Mouse (Mus musculus) myocyte (in vitro differentiated cells): ENCODE measurements around the gene Suclg2. TPM values are rescaled to one million over a fixed set of nuclear protein-coding genes. Genes with fewer than 3 reads are reported as not detected.

Source experiments
- H3K27me3 ChIP-seq: one replicate; pipeline ENCODE4 v1.6.1; 2011; ENCODE audit not compliant: control insufficient read depth, insufficient read depth, insufficient read length
- H3K36me3 ChIP-seq: one replicate; pipeline ENCODE4 v1.6.1; 2011; ENCODE audit not compliant: control insufficient read depth, insufficient read depth
- H3K4me2 ChIP-seq: one replicate; pipeline ENCODE4 v1.6.1; 2011; ENCODE audit warnings: low read depth, control low read depth
- H3K4me3 ChIP-seq: one replicate; pipeline ENCODE4 v1.5.1; 2011; ENCODE audit warnings: mild to moderate bottlenecking, control low read depth, moderate library complexity
- H3K79me2 ChIP-seq: one replicate; pipeline ENCODE4 v1.6.1; 2011; ENCODE audit not compliant: control insufficient read depth, insufficient read depth
- H3ac ChIP-seq: one replicate; pipeline ENCODE4 v1.6.1; 2011; ENCODE audit not compliant: control insufficient read depth, insufficient read length
- CEBPB ChIP-seq: IDR thresholded peaks from 2 replicates; pipeline ENCODE4 v1.6.1; 2011; ENCODE audit warnings: mild to moderate bottlenecking, moderate library complexity; ENCODE audit not compliant: poor library complexity, insufficient read depth, severe bottlenecking
- E2F4 ChIP-seq: IDR thresholded peaks from one replicate; pipeline ENCODE4 v1.6.1; 2011; ENCODE audit warnings: mild to moderate bottlenecking, control low read depth, moderate library complexity; ENCODE audit not compliant: insufficient read depth
- MAX ChIP-seq: IDR thresholded peaks from one replicate; pipeline ENCODE4 v1.6.1; 2011; ENCODE audit warnings: low read depth, mild to moderate bottlenecking, control low read depth
- MYOD1 ChIP-seq, 3 experiments: IDR thresholded peaks; one replicate each; pipeline ENCODE4 v1.6.1; 2011; ENCODE audit warnings: control low read depth in 2 of 3, low read depth in 2 of 3, mild to moderate bottlenecking in 2 of 3, moderate library complexity in 1 of 3; ENCODE audit not compliant: insufficient read length in 2 of 3, control insufficient read depth in 1 of 3
- MYOG ChIP-seq, 3 experiments: IDR thresholded peaks; one replicate each; pipeline ENCODE4 v1.6.1; 2011; ENCODE audit warnings: control low read depth in 2 of 3, low read depth in 2 of 3, mild to moderate bottlenecking in 2 of 3; ENCODE audit not compliant: insufficient read length in 2 of 3, control insufficient read depth in 1 of 3, insufficient read depth in 1 of 3
- POLR2A ChIP-seq: IDR thresholded peaks from one replicate; pipeline ENCODE4 v1.6.1; 2011; ENCODE audit warnings: low read depth, mild to moderate bottlenecking, control low read depth, moderate library complexity; ENCODE audit not compliant: insufficient read length
- POLR2AphosphoS2 ChIP-seq: IDR thresholded peaks from one replicate; pipeline ENCODE4 v1.6.1; 2011; ENCODE audit warnings: low read depth, control low read depth; ENCODE audit not compliant: insufficient read length
- REST ChIP-seq: IDR thresholded peaks from one replicate; pipeline ENCODE4 v1.6.1; 2011; ENCODE audit warnings: mild to moderate bottlenecking, control low read depth, moderate library complexity; ENCODE audit not compliant: insufficient read depth, insufficient read length
- SRF ChIP-seq: IDR thresholded peaks from one replicate; pipeline ENCODE4 v1.6.1; 2011; ENCODE audit warnings: low read depth; ENCODE audit not compliant: control insufficient read depth, insufficient read length
- TCF12 ChIP-seq: IDR thresholded peaks from one replicate; pipeline ENCODE4 v1.6.1; 2011; ENCODE audit warnings: mild to moderate bottlenecking, control low read depth; ENCODE audit not compliant: poor library complexity, insufficient read depth, severe bottlenecking
- TCF3 ChIP-seq: IDR thresholded peaks from one replicate; pipeline ENCODE4 v1.6.1; 2011; ENCODE audit warnings: low read depth, control low read depth; ENCODE audit not compliant: insufficient read length
- USF1 ChIP-seq: IDR thresholded peaks from one replicate; pipeline ENCODE4 v1.6.1; 2011; ENCODE audit warnings: low read depth, mild to moderate bottlenecking, control low read depth, moderate library complexity
- polyA plus RNA-seq: library from polyadenylated mRNA; unstranded; fragments of >200 nt; fragmentation: generic; extraction: Trizol; gene quantifications from one replicate; pipeline ENCODE4 v1.2.1, GENCODE M21; 2012; ENCODE audit warnings: missing spikeins

Gene Suclg2
- polyA plus RNA-seq, 1 experiment = 13.9 TPM

GRCm38 (mm10) chr6:95657671-95658070, 60.9 kb downstream of the Suclg2 start:
- Histone ChIP-seq H3K79me2 (no peaks in the 10 kb centered on the region), H3K4me2 (no peak overlapping the region), H3K27me3 (no peaks in the 10 kb centered on the region), H3K36me3 (no peaks in the 10 kb centered on the region), H3ac (no peak overlapping the region), H3K4me3 (no peak overlapping the region)
- TF ChIP-seq TCF3 (no peak), POLR2A (no peak), POLR2AphosphoS2 (no peak), MYOD1 (IDR thresholded peaks at IDR 0.05; ENCODE audit: control insufficient read depth in 1 of 3, insufficient read length in 2 of 3, low read depth in 2 of 3) (no peak), TCF12 (no peak), CEBPB (no peak), E2F4 (no peak), MAX (no peak), REST (no peak), SRF (no peak)

- no peaks in the 10 kb centered on the region for H3K79me2 ChIP-seq
- H3K4me2 ChIP-seq = no peak overlapping the region
- TF ChIP-seq CEBPB = no peak
- TF ChIP-seq MAX = no peak
- no peak for TF ChIP-seq MYOD1 (IDR thresholded peaks at IDR 0.05; ENCODE audit: control insufficient read depth in 1 of 3, insufficient read length in 2 of 3, low read depth in 2 of 3)
- TF ChIP-seq POLR2AphosphoS2 = no peak
- TF ChIP-seq TCF3 = no peak
- TF ChIP-seq E2F4 = no peak
- TF ChIP-seq USF1 = no peak
- TF ChIP-seq TCF12 = no peak
- TF ChIP-seq REST = no peak
- H3K36me3 ChIP-seq = no peaks in the 10 kb centered on the region
- no peaks in the 10 kb centered on the region for H3K27me3 ChIP-seq
- no peak overlapping the region for H3ac ChIP-seq
- no peak overlapping the region for H3K4me3 ChIP-seq
Measured at GRCm38 (mm10) chr6:95653662-95654061, 64.9 kb downstream of the Suclg2 start.

GRCm38 (mm10) chr6:95652774-95653173, 65.8 kb downstream of the Suclg2 start:
- no peak overlapping the region for H3ac ChIP-seq
- no peaks in the 10 kb centered on the region for H3K36me3 ChIP-seq
- H3K27me3 ChIP-seq = no peaks in the 10 kb centered on the region
- no peak overlapping the region for H3K4me2 ChIP-seq
- TF ChIP-seq MYOG (IDR thresholded peaks at IDR 0.05; ENCODE audit: control insufficient read depth in 1 of 3, insufficient read depth in 1 of 3, insufficient read length in 2 of 3, low read depth in 2 of 3) (no peak), SRF (no peak), TCF12 (no peak), POLR2AphosphoS2 (no peak), MYOD1 (IDR thresholded peaks at IDR 0.05; ENCODE audit: control insufficient read depth in 1 of 3, insufficient read length in 2 of 3, low read depth in 2 of 3) (no peak), MAX (no peak), REST (no peak)
- no peaks in the 10 kb centered on the region for H3K79me2 ChIP-seq
- no peak overlapping the region for H3K4me3 ChIP-seq

GRCm38 (mm10) chr6:95651391-95651876, 67.2 kb downstream of the Suclg2 start:
- Histone ChIP-seq H3K4me2 (no peak overlapping the region), H3K79me2 (no peaks in the 10 kb centered on the region), H3K27me3 (no peaks in the 10 kb centered on the region), H3K4me3 (no peak overlapping the region), H3K36me3 (no peaks in the 10 kb centered on the region), H3ac (no peak overlapping the region)
- no peak for TF ChIP-seq E2F4
- TF ChIP-seq TCF12 = no peak
- no peak for TF ChIP-seq CEBPB
- TF ChIP-seq MYOD1 (IDR thresholded peaks at IDR 0.05; ENCODE audit: control insufficient read depth in 1 of 3, insufficient read length in 2 of 3, low read depth in 2 of 3) = peak in 2 of 3 experiments; percentile 26 to 37

- Histone ChIP-seq H3ac (no peak overlapping the region), H3K4me3 (no peak overlapping the region), H3K36me3 (no peaks in the 10 kb centered on the region), H3K27me3 (no peaks in the 10 kb centered on the region), H3K79me2 (no peaks in the 10 kb centered on the region), H3K4me2 (no peak overlapping the region)
- TF ChIP-seq SRF = no peak
- TF ChIP-seq REST = no peak
- no peak for TF ChIP-seq MYOD1 (IDR thresholded peaks at IDR 0.05; ENCODE audit: control insufficient read depth in 1 of 3, insufficient read length in 2 of 3, low read depth in 2 of 3)
- no peak for TF ChIP-seq POLR2AphosphoS2
- TF ChIP-seq TCF3 = no peak
Measured at GRCm38 (mm10) chr6:95650082-95650722, 68.4 kb downstream of the Suclg2 start.
